Mouse (Mus musculus) G1E (cell line): ENCODE data around the gene Srrt. TPM values are rescaled to one million over a fixed set of nuclear protein-coding genes. Genes with fewer than 3 reads are reported as not detected.

Source experiments
- ATAC-seq: 2 replicates; pipeline ENCODE4 v1.8.0; 2016; ENCODE audit warnings: mild to moderate bottlenecking; ENCODE audit not compliant: insufficient number of reproducible peaks, poor library complexity, low FRiP score, severe bottlenecking; ENCODE audit errors: extremely low read depth
- DNase-seq: peaks from one replicate; pipeline ENCODE4 v3.0.0; 2012; ENCODE audit warnings: low spot score
- H3K27me3 ChIP-seq: 2 replicates; pipeline ENCODE4 v1.6.1; 2012; ENCODE audit warnings: mild to moderate bottlenecking, low read length, inconsistent platforms; ENCODE audit not compliant: insufficient read depth
- H3K36me3 ChIP-seq: replicated peaks from 2 replicates; pipeline ENCODE3; 2012; ENCODE audit warnings: mild to moderate bottlenecking, inconsistent platforms
- H3K4me1 ChIP-seq: 2 replicates; pipeline ENCODE4 v1.6.1; 2012; ENCODE audit warnings: low read depth, low read length, inconsistent platforms, mixed read lengths; ENCODE audit not compliant: insufficient read depth
- H3K4me3 ChIP-seq: 2 replicates; pipeline ENCODE4 v1.5.1; 2012; ENCODE audit warnings: low read depth, mild to moderate bottlenecking, inconsistent platforms, low read length, moderate library complexity, mixed read lengths
- H3K9me3 ChIP-seq: replicated peaks from 2 replicates; pipeline ENCODE4 v1.6.1; 2012; ENCODE audit warnings: inconsistent platforms
- CTCF ChIP-seq: IDR thresholded peaks from 2 replicates; pipeline ENCODE4 v1.5.1; 2012; ENCODE audit warnings: low read depth, low read length, inconsistent platforms, mixed read lengths
- GATA1 ChIP-seq: IDR thresholded peaks from 2 replicates; pipeline ENCODE4 v1.6.1; 2012; ENCODE audit warnings: borderline replicate concordance, low read length, inconsistent platforms, mixed read lengths
- GATA2 ChIP-seq: IDR thresholded peaks from 2 replicates; pipeline ENCODE4 v1.6.1; 2012; ENCODE audit warnings: low read depth, low read length, inconsistent platforms, borderline replicate concordance
- POLR2AphosphoS5 ChIP-seq: IDR thresholded peaks from 2 replicates; pipeline ENCODE4 v1.6.1; 2012; ENCODE audit warnings: low read depth, low read length, inconsistent platforms; ENCODE audit not compliant: insufficient replicate concordance
- TAL1 ChIP-seq: conservative IDR thresholded peaks from 2 replicates; pipeline ENCODE4 v1.6.1; 2012; ENCODE audit warnings: low read depth, low read length, inconsistent platforms, mixed read lengths
- polyA plus RNA-seq: library from polyadenylated mRNA; stranded (reverse); fragments of >175 nt; gene quantifications from 2 replicates; pipeline ENCODE4 v1.2.3, GENCODE M21; 2012
- total RNA-seq, 2 experiments: library from RNA; stranded (forward) in 1 of 2; stranded (reverse) in 1 of 2; fragments of 200-1000 nt in 1 of 2; fragments of >200 nt in 1 of 2; fragmentation: Nextera tagmentation in 1 of 2; gene quantifications; 2 replicates each; pipeline ENCODE4 v1.2.3; 2014 to 2017

The Srrt gene
- total and polyA plus RNA-seq, 3 experiments, result 189 to 331 (median 243) TPM

DNA sequence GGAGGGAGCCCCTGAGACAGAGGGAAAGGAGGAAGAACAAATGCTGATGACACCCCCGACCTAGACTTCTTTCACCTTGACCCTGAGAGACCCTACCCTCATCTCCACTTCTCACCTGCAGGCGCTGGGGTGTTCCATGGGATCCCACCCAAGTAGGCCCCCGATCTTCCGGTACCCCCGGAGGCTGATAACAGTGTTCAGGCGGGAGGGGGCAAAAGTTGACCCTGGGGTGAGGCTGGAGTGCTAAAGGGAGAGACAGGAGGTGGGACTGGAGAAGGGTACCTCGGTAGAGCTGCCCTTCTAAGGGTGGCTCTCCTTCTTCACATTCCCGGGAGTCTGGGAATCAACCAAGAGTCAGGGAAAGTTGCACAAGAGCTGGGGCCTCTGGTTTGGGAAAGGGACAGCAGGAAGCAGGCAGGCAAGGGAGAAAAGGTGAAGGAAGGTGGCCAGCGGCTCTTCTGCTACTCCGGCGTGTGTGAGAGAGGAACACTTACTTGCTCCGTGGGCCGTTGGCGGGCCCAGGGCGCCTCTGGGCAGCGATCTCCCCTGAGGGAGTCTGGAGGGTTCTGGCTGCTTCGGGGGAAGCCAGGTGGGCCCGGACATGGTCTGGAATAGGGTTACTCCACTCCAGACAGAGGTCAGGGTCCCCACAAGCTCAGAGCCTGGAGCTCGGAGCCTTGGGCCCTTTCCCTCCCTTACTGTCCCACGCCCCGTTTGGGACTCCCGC, 6.2 kb upstream of the Srrt start:
- DNase-seq (no peak), ATAC-seq (no peak)
- Histone ChIP-seq H3K9me3 (peaks cover 5% of the 10 kb centered on the region), H3K4me1 (peaks cover 89% of the 10 kb centered on the region), H3K27me3 (peaks cover 27% of the 10 kb centered on the region; the same call in 1 of the 2 replicates), H3K4me3 (peak overlapping the region; percentile 72), H3K36me3 (peaks cover 46% of the 10 kb centered on the region)
- no peak for TF ChIP-seq GATA1

DNA sequence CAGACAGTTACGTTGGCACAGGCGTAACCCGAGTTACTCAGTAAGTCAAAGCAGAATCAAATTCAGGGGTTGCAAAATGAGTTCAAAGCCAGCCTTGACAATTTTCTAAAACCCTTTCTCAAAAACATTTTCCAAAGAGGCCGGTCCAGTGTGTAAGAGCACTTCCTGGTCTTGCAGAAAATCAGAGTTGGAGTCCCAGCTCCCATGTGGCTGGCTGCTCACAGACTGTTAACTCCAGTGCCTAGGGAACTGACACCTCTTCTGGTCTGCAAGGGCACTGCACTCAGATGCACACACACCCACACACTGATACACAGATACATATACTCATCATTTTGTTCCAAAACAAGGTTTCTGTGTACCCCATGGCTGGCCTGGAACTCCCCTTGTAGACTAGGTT, 882 bp upstream of the Srrt start:
- H3K36me3 ChIP-seq, result peaks cover 70% of the 10 kb centered on the region
- DNase-seq, result no peak
- H3K27me3 ChIP-seq, result peaks cover 12% of the 10 kb centered on the region; the same call in 1 of the 2 replicates
- ATAC-seq, result no peak
- H3K9me3 ChIP-seq, result peaks cover 8% of the 10 kb centered on the region
- H3K4me1 ChIP-seq, result peaks cover 71% of the 10 kb centered on the region
- TF ChIP-seq GATA1, result no peak
- TF ChIP-seq GATA2, result no peak
- TF ChIP-seq POLR2AphosphoS5, result no peak
- no peak for TF ChIP-seq CTCF
- no peak for TF ChIP-seq TAL1
- peak overlapping the region; percentile 96 for H3K4me3 ChIP-seq

DNA sequence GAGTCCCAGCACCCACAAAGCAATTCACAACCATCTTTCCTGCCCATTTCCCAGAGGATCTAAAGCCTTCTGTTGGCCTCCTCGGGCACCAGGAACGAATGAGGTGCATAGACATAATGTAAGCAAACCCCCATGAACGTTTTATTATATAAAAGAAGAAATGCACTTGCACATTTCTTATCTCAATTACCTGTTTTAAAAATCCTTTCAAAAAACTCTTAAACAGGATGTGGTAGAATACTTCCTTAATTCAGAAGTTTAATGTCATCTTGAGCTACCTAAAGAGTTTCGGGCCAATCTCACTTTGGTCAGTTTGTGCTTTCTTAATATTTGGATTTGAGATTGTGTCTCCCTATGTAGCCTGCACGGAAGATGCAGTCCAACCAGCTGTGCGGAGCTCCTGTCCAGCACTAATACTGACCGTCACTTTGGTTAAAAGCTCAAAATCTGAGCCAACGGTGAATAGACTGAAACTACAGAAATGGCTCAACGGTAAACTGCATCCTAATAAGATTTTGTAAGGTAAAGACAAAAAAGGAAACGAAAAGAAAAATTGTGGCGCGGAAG, 952 bp downstream of the Srrt start:
- peaks cover 71% of the 10 kb centered on the region for H3K4me1 ChIP-seq
- peak overlapping the region; percentile 96 for H3K4me3 ChIP-seq
- no peak for ATAC-seq
- H3K9me3 ChIP-seq, result peaks cover 8% of the 10 kb centered on the region
- no peaks in the 10 kb centered on the region for H3K27me3 ChIP-seq
- peaks cover 76% of the 10 kb centered on the region for H3K36me3 ChIP-seq
- DNase-seq, result no peak
- TF ChIP-seq CTCF (no peak), GATA2 (no peak), TAL1 (no peak), POLR2AphosphoS5 (no peak), GATA1 (no peak)

DNA sequence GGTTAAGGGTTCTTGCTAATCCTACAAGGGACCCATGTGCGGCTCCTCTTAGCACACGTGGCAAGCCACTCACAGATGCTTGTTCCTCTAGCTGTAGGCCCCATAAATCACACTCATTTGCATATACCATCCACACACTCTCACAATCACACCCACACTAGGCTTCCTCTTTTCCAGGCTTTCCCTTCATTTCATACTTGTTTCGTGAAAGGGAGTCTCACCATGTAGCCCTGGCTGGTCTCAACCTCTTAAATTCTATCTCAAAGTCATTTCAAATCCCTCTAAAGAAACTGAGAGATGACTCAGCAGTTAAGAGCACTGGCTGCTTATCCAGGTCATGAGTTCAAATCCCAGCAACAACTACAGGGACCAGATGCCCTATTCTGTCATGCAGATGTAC, 1.7 kb downstream of the Srrt start:
- no peak for DNase-seq
- Histone ChIP-seq H3K9me3 (peaks cover 8% of the 10 kb centered on the region), H3K4me1 (peaks cover 68% of the 10 kb centered on the region), H3K27me3 (no peaks in the 10 kb centered on the region), H3K4me3 (peak overlapping the region; percentile 96), H3K36me3 (peaks cover 76% of the 10 kb centered on the region)
- no peak for TF ChIP-seq POLR2AphosphoS5
- no peak for TF ChIP-seq GATA1
- no peak for TF ChIP-seq CTCF
- TF ChIP-seq GATA2, result no peak
- TF ChIP-seq TAL1, result no peak
- no peak for ATAC-seq

DNA sequence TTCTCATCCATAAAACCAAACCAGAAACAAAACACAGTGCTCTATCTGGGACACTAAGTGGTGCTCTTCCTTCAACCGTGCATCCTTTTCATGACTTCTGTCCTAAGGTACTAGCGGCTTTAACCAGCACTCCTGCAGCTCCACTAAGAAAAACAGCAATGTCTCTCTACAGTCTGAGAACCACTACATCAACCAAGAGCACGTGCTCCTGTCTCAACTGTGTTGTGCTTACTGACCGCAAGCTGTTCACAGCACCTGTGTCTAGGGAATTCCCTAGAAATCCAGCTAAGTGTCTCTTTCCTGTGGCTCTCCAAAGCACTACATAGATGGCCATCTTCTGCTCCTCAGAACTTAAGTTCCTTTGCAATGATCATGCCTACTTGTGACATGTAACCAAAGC, 2.7 kb downstream of the Srrt start:
- H3K9me3 ChIP-seq, result peaks cover 8% of the 10 kb centered on the region
- peaks cover 76% of the 10 kb centered on the region for H3K36me3 ChIP-seq
- H3K27me3 ChIP-seq, result no peaks in the 10 kb centered on the region
- H3K4me1 ChIP-seq, result peaks cover 70% of the 10 kb centered on the region
- no peak for TF ChIP-seq POLR2AphosphoS5
- no peak for TF ChIP-seq GATA2
- TF ChIP-seq TAL1, result no peak
- no peak for TF ChIP-seq GATA1
- no peak for TF ChIP-seq CTCF
- ATAC-seq (no peak), DNase-seq (no peak)
- peak overlapping the region; percentile 7; the same call in 1 of the 2 replicates for H3K4me3 ChIP-seq

DNA sequence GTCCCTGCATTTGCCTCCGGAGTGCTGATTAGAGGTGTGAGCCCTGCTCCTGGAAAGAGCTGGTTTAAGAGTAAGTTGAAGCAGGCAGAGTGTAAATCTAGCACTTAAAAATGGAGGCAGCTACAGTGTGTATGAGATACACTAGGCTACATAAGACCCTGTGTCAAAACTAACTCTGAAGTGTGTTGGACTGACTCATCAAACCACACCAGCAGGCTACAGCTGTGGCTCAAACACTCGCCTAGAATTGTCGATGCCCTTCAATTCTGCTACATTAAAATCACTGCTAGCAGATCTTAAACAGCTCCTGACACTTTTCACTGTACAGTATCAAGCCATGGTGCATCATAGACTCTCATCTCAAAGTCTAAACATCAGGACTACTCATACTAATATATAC, 3.3 kb downstream of the Srrt start:
- no peak for DNase-seq
- no peak for ATAC-seq
- Histone ChIP-seq H3K9me3 (peaks cover 8% of the 10 kb centered on the region), H3K36me3 (peaks cover 76% of the 10 kb centered on the region), H3K4me3 (no peak overlapping the region; the same call in 1 of the 2 replicates), H3K27me3 (no peaks in the 10 kb centered on the region), H3K4me1 (peaks cover 76% of the 10 kb centered on the region)
- TF ChIP-seq TAL1 (no peak), CTCF (no peak), GATA2 (no peak), GATA1 (no peak), POLR2AphosphoS5 (no peak)
